Mouse (Mus musculus) liver, embryonic 14.5 days (tissue): Measurements from ENCODE around the gene Ninl.

Experiments
- CTCF ChIP-seq: IDR thresholded peaks from 2 replicates; pipeline ENCODE4 v1.5.1; 2016; ENCODE audit warnings: antibody characterized with exemption, low read depth, control low read depth
- EP300 ChIP-seq: IDR thresholded peaks from 2 replicates; pipeline ENCODE4 v1.6.1; 2016; ENCODE audit warnings: antibody characterized with exemption, low read depth

DNA sequence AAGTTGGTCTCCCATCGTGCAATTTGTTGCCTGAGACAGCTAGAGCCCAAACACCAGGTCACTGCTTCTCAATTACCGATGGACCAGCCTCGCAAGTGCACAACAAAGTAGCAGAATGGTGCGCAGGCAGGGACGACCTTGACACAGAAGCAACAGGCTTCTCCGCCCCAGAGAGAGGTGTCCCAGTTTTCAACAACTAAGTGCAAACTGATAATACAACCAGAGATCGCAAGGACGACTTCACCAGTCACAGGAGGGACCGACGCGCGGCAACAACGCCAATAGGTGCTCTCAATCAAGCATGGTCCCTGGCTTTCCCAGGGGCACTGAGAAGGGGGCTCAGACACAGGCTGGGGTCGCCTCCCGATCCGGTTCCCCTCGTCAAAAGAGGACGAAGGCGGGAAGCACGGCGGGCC lies 30.7 kb downstream of the Ninl start:
- TF ChIP-seq CTCF (no peak), EP300 (no peak)
